Mouse (Mus musculus): Measurements from ENCODE around the gene Pvrig.
"Not testable (repeated sequence)": the region's sequence is repeated elsewhere in the genome, so short reads cannot be mapped to it uniquely, and the experiment has no call there.

GRCm38 (mm10) chr5:138365347-138365746, 23.6 kb downstream of the Pvrig start:
- not testable (repeated sequence) for TF ChIP-seq CTCF (IDR thresholded peaks at IDR 0.05; ENCODE audit: extremely low read depth, insufficient read depth, insufficient read length, insufficient replicate concordance); POLR2A (IDR thresholded peaks at IDR 0.05; ENCODE audit: low read depth, low read length)

All from spleen, adult 2 months (tissue).